Mouse (Mus musculus) embryonic facial prominence, embryonic 15.5 days (tissue): Measurements from ENCODE around the gene Gp6. TPM values are rescaled to one million over a fixed set of nuclear protein-coding genes. Genes with fewer than 3 reads are reported as not detected.

Source experiments
- ATAC-seq: fragments of 200-750 bp; cut with Nextera tagmentation; 2 replicates; pipeline ENCODE4 v1.8.0; 2017; ENCODE audit warnings: low read depth, moderate TSS enrichment; ENCODE audit not compliant: insufficient number of reproducible peaks, low FRiP score, low TSS enrichment
- H3K27ac ChIP-seq: fragments of 300-500 bp; sonication (generic); replicated peaks from 2 replicates; pipeline ENCODE4 v1.5.1; 2015; ENCODE audit warnings: mild to moderate bottlenecking, inconsistent platforms
- H3K27me3 ChIP-seq: fragments of 300-500 bp; sonication (generic); 2 replicates; pipeline ENCODE4 v1.6.1; 2015; ENCODE audit warnings: inconsistent platforms
- H3K36me3 ChIP-seq: fragments of 300-500 bp; sonication (generic); 2 replicates; pipeline ENCODE4 v1.6.1; 2015; ENCODE audit warnings: mild to moderate bottlenecking, inconsistent platforms
- H3K4me1 ChIP-seq: fragments of 300-500 bp; sonication (generic); 2 replicates; pipeline ENCODE4 v1.6.1; 2015; ENCODE audit warnings: inconsistent platforms
- H3K4me2 ChIP-seq: fragments of 300-500 bp; sonication (generic); replicated peaks from 2 replicates; pipeline ENCODE4 v1.6.1; 2015; ENCODE audit warnings: mild to moderate bottlenecking, inconsistent platforms
- H3K4me3 ChIP-seq: fragments of 300-500 bp; sonication (generic); replicated peaks from 2 replicates; pipeline ENCODE4 v1.5.1; 2015; ENCODE audit warnings: mild to moderate bottlenecking, inconsistent platforms
- H3K9ac ChIP-seq: fragments of 300-500 bp; sonication (generic); 2 replicates; pipeline ENCODE4 v1.6.1; 2015; ENCODE audit warnings: inconsistent platforms
- H3K9me3 ChIP-seq: fragments of 300-500 bp; sonication (generic); replicated peaks from 2 replicates; pipeline ENCODE4 v1.6.1; 2016; ENCODE audit warnings: inconsistent platforms
- WGBS: fragments of 180-500 bp; shearing (Covaris S2); methylation state at CpG from one replicate; pipeline ENCODE4 v1.1.7; 2015; 5-methylcytosine and 5-hydroxymethylcytosine counted together
- polyA plus RNA-seq: library from polyadenylated mRNA; unstranded; fragments of >200 nt; fragmentation: Nextera tagmentation; extraction: Ambion mirVana; gene quantifications from 2 replicates; pipeline ENCODE4 v1.2.1, GENCODE M21; 2015

Gp6 gene
- 0.11 TPM in 1 of 2 replicates, not detected in the other for polyA plus RNA-seq

DNA sequence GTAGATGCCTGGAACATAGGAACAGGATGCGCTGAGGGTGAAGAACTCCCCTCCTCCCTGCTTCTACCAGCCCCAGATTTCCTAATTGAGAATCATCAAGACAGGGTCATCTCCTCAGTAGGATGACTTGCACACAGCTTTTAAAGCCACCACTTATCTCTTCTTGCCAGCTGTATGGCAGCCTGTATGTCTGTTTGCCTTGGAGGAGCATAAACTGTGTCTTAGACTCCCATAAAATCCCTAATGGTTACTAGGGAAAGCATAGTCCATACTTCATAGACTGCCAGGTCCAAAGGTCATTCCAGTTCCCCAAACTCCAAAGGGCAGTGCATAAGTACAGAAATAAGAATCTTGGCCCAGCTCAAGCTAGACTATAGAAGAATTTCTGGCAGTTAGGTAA lies at the start of gene Gp6:
TSS of gene Gp6 (minus strand) at position 15 of the 400 bp plus-strand sequence.
- Histone ChIP-seq H3K36me3 (no peaks in the 10 kb centered on the region), H3K9ac (no peak within 1 kb of the TSS), H3K27ac (no peak within 1 kb of the TSS), H3K4me1 (no peaks in the 10 kb centered on the region), H3K4me2 (no peak within 1 kb of the TSS), H3K9me3 (no peaks in the 10 kb centered on the region), H3K27me3 (no peaks in the 10 kb centered on the region), H3K4me3 (no peak within 1 kb of the TSS)
- ATAC-seq, result no peak
- 91% methylated on average over 1 of the region's 1 CpGs for WGBS

- H3K4me3 ChIP-seq, result no peak overlapping the region
- 4% methylated on average over 1 of the region's 1 CpGs for WGBS
- no peaks in the 10 kb centered on the region for H3K27me3 ChIP-seq
- no peak for ATAC-seq
- peaks cover 20% of the 10 kb centered on the region for H3K36me3 ChIP-seq
- H3K4me2 ChIP-seq, result no peak overlapping the region
- H3K27ac ChIP-seq, result no peak overlapping the region
- H3K9me3 ChIP-seq, result no peaks in the 10 kb centered on the region
- peaks cover 8% of the 10 kb centered on the region for H3K4me1 ChIP-seq
- no peak overlapping the region for H3K9ac ChIP-seq
Measured at GRCm38 (mm10) chr7:4447138-4447537, 49.6 kb upstream of the Gp6 start.

DNA sequence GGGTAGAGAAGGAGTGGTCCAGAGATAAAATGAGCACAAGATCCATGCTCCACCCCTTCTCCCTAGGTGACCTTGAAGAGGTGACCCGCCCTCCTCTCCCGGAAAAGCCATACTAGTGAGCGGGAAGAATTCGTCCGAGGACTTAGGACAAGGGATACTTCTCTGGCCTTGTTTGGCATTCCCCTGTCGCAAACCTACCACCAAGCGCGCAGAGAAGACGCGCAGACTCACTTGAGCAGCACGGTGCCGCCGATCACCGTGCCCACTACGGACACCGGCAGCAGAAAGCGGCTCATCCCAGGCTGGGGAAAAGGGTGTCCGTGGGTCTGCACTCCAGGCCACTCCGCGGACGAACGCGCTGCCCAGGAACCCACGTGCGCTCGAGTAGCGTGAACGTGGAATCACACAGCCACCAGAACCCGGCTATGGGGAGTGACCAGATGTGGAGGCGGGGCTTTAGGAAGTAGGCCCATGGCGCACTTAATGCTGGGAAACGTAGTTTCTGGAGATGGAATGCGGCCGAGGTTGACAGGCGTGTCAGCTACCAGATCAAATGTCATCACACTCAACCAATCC lies 47.8 kb upstream of the Gp6 start, which contains the start of gene Rdh13:
TSS of gene Rdh13 (minus strand) at position 434 of the 576 bp plus-strand sequence.
- H3K27ac ChIP-seq, result peak within 1 kb of the TSS; percentile 76
- H3K4me1 ChIP-seq, result peaks cover 8% of the 10 kb centered on the region
- H3K27me3 ChIP-seq, result no peaks in the 10 kb centered on the region
- peak within 1 kb of the TSS; percentile 68 for H3K9ac ChIP-seq
- H3K36me3 ChIP-seq, result peaks cover 38% of the 10 kb centered on the region
- H3K4me2 ChIP-seq, result peak within 1 kb of the TSS; percentile 71
- peak; percentile 93 for ATAC-seq
- no peaks in the 10 kb centered on the region for H3K9me3 ChIP-seq
- peak within 1 kb of the TSS; percentile 89 for H3K4me3 ChIP-seq
- WGBS, result under 1% methylated on average over 35 of the region's 35 CpGs

GRCm38 (mm10) chr7:4440549-4440948 lies 43.0 kb upstream of the Gp6 start:
- ATAC-seq, result no peak
- WGBS, result 90% methylated on average over 10 of the region's 10 CpGs
- Histone ChIP-seq H3K4me1 (peaks cover 8% of the 10 kb centered on the region), H3K4me3 (no peak overlapping the region), H3K27me3 (no peaks in the 10 kb centered on the region), H3K9ac (no peak overlapping the region), H3K9me3 (no peaks in the 10 kb centered on the region), H3K27ac (no peak overlapping the region), H3K36me3 (peaks cover 71% of the 10 kb centered on the region), H3K4me2 (no peak overlapping the region)

DNA sequence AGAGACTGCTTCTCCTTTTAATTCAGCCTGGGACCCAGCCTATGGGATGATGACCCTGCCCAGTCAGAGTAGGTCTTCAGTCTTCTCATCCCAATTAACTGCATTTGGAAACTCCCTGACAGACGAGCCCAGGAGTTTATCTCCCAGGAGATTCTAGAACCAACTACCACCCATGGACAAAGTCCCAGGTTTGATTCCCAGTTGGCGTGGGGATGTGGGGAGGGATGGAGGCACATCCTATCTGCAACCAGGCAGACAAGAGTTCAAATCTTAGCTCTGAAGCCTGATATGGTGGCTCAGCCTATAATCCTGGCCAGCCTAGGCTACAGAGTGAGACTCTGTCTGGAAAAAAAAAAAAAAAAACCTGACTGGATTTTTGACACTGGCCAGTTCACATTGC lies 40.2 kb upstream of the Gp6 start:
- Histone ChIP-seq H3K4me3 (no peak overlapping the region), H3K4me1 (no peaks in the 10 kb centered on the region), H3K4me2 (no peak overlapping the region), H3K9me3 (no peaks in the 10 kb centered on the region), H3K36me3 (peaks cover 84% of the 10 kb centered on the region), H3K27me3 (no peaks in the 10 kb centered on the region), H3K27ac (no peak overlapping the region), H3K9ac (no peak overlapping the region)
- WGBS, result 84% methylated on average over 2 of the region's 2 CpGs
- no peak for ATAC-seq

- no peak for ATAC-seq
- Histone ChIP-seq H3K9me3 (no peaks in the 10 kb centered on the region), H3K9ac (no peak overlapping the region), H3K4me3 (no peak overlapping the region), H3K4me2 (no peak overlapping the region), H3K27ac (no peak overlapping the region), H3K4me1 (no peaks in the 10 kb centered on the region), H3K36me3 (peaks cover 88% of the 10 kb centered on the region), H3K27me3 (no peaks in the 10 kb centered on the region)
- WGBS, result 85% methylated on average over 8 of the region's 8 CpGs
Measured at GRCm38 (mm10) chr7:4432026-4432425, 34.5 kb upstream of the Gp6 start.

DNA sequence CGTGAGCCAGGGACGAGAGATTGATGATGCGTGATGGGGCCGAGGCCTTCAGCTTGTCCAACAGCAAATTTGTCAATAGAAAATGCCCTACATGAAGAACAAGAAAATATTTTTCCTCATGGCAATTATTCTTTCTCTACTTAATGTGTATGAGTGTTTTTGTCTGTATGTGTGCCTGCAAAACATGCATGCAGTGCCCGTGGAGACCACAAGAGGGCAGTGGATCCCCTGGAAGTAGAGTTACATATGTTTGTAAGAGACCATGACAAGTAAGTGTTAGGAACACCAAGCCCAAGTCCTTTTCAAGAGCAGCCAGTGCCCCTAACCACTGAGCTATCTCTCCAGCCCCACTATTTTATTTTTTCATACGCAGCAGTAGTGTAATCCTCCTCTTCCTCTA lies 34.0 kb upstream of the Gp6 start:
- H3K4me3 ChIP-seq, result no peak overlapping the region
- no peak overlapping the region for H3K9ac ChIP-seq
- no peak overlapping the region for H3K27ac ChIP-seq
- H3K4me1 ChIP-seq, result no peaks in the 10 kb centered on the region
- peaks cover 86% of the 10 kb centered on the region for H3K36me3 ChIP-seq
- H3K9me3 ChIP-seq, result no peaks in the 10 kb centered on the region
- no peak overlapping the region for H3K4me2 ChIP-seq
- H3K27me3 ChIP-seq, result no peaks in the 10 kb centered on the region
- no peak for ATAC-seq
- 81% methylated on average over 6 of the region's 6 CpGs for WGBS

GRCm38 (mm10) chr7:4430246-4430844 lies 32.8 kb upstream of the Gp6 start:
- no peak overlapping the region for H3K4me3 ChIP-seq
- no peaks in the 10 kb centered on the region for H3K27me3 ChIP-seq
- no peak overlapping the region for H3K27ac ChIP-seq
- H3K4me2 ChIP-seq, result no peak overlapping the region
- H3K4me1 ChIP-seq, result no peaks in the 10 kb centered on the region
- peaks cover 88% of the 10 kb centered on the region for H3K36me3 ChIP-seq
- 91% methylated on average over 9 of the region's 9 CpGs for WGBS
- H3K9me3 ChIP-seq, result no peaks in the 10 kb centered on the region
- no peak for ATAC-seq
- no peak overlapping the region for H3K9ac ChIP-seq

GRCm38 (mm10) chr7:4427161-4427912 lies 29.8 kb upstream of the Gp6 start:
- Histone ChIP-seq H3K4me1 (no peaks in the 10 kb centered on the region), H3K4me2 (no peak overlapping the region), H3K9ac (no peak overlapping the region), H3K27me3 (no peaks in the 10 kb centered on the region), H3K27ac (no peak overlapping the region), H3K9me3 (no peaks in the 10 kb centered on the region), H3K36me3 (peaks cover 73% of the 10 kb centered on the region), H3K4me3 (no peak overlapping the region)
- 74% methylated on average over 7 of the region's 7 CpGs for WGBS
- ATAC-seq, result peak; percentile 87

DNA sequence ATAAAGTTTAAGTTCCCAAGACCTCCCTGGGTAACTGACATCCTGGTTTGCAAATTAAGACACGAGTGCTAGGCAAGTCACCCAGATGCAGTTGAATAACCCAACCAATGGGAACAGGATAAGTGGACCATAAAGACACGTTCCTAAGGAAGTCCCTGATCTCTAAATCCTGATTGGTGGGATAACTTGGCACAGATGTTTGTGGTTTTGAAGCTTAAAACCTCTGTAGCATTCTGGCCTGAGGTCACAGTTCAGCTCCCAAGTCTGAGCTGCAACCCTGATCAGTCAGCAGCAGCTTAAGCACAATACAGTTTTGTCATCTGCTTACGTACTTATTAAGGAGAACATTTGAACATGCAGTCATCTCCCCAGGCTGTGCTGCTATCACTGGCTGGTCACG lies 22.7 kb upstream of the Gp6 start:
- peaks cover 13% of the 10 kb centered on the region for H3K36me3 ChIP-seq
- H3K4me3 ChIP-seq, result no peak overlapping the region
- no peak for ATAC-seq
- no peaks in the 10 kb centered on the region for H3K9me3 ChIP-seq
- no peak overlapping the region for H3K27ac ChIP-seq
- WGBS, result 25% methylated on average over 4 of the region's 4 CpGs
- H3K27me3 ChIP-seq, result no peaks in the 10 kb centered on the region
- no peak overlapping the region for H3K9ac ChIP-seq
- H3K4me1 ChIP-seq, result no peaks in the 10 kb centered on the region
- no peak overlapping the region for H3K4me2 ChIP-seq

DNA sequence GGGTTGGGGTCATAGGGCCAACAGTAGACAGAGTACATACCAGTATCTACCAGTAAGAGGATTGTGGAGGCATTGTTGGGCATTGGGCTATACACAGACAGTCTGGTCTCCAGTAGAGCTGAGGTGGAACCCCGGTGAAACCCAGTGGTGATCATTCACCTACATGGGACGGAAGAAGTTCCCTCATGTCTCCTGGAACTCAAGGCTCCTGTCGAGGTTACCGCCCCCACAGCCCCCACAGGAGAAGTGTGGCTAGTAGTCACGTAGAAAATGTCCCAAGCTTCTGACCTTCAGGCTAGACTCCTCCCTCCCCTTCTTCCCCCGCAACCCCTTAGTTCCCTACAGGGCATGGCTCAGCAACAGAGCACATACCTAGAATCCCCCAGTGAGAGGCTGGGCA lies 22.1 kb upstream of the Gp6 start:
- H3K4me3 ChIP-seq, result no peak overlapping the region
- H3K27me3 ChIP-seq, result no peaks in the 10 kb centered on the region
- ATAC-seq, result no peak
- no peak overlapping the region for H3K4me2 ChIP-seq
- no peak overlapping the region for H3K27ac ChIP-seq
- no peaks in the 10 kb centered on the region for H3K4me1 ChIP-seq
- 83% methylated on average over 6 of the region's 6 CpGs for WGBS
- H3K9me3 ChIP-seq, result no peaks in the 10 kb centered on the region
- no peak overlapping the region for H3K9ac ChIP-seq
- peaks cover 9% of the 10 kb centered on the region; the same call in 1 of the 2 replicates for H3K36me3 ChIP-seq
